Mouse (Mus musculus): ENCODE results near the gene Ctnnd2.

GRCm38 (mm10) chr15:30427342-30427741, 254.9 kb downstream of the Ctnnd2 start:
- TF ChIP-seq GATA1 (IDR thresholded peaks at IDR 0.05; ENCODE audit: borderline replicate concordance, low read length) (no peak), FLI1 (IDR thresholded peaks at IDR 0.05; ENCODE audit: low read length) (no peak)
